Comparison of ENCODE assay signal across 8 mouse cellular contexts in the genomic region with DNA sequence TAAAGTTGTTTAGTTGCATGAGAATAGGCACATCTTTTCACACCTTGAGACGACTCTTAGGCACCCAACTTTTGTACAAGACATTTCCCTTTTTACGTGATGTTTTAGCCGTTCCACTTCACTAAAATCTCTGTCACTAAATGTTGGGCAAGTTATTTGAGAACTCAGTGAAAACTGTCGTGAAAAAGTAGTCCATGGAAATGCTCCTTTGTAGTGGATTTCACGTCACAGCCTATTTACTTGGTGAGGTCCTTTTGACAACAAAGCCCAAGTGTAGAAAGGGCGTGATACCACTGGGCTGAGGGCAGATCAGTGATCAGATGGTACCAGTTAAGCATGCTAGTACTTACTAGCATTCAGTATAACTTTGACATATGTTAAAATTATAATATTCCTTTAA. TPM values are rescaled to one million over a fixed set of nuclear protein-coding genes. Genes with fewer than 3 reads are reported as not detected.
DNase-seq lines count a peak whose midpoint lies in the region; ATAC-seq and TF ChIP-seq lines count a peak whose summit lies in the region.

No protein-coding gene starts in this region.

- no peak for TF ChIP-seq POLR2A in lung, adult 2 months (IDR thresholded peaks at IDR 0.05; ENCODE audit: borderline replicate concordance, extremely low read depth, low read depth, low read length)

- no peaks in the 10 kb centered on the region for H3K27me3 ChIP-seq in embryonic facial prominence, embryonic 13.5 days
- H3K27me3 ChIP-seq in intestine, postnatal 0 days (replicated peaks; ENCODE audit: control insufficient read depth, insufficient read depth, low read length), result no peaks in the 10 kb centered on the region

- no peak for TF ChIP-seq CTCF in lung, adult 2 months (IDR thresholded peaks at IDR 0.05; ENCODE audit: insufficient read depth, low read length)
- TF ChIP-seq CTCF in intestine, postnatal 0 days (IDR thresholded peaks at IDR 0.05; ENCODE audit: low read depth), result no peak

- DNase-seq in lung, adult 2 months, result no peak
- no peak for DNase-seq in lung, postnatal 25 days (ENCODE audit: low spot score)
- DNase-seq in retina, embryonic 14.5 days (ENCODE audit: low spot score), result peak; percentile 32
- DNase-seq in right cerebral cortex, postnatal 25 days, result no peak
- DNase-seq in cerebellum, adult 11-12 months, result no peak
- DNase-seq in thymus, postnatal 25 days, result no peak

- 14% methylated on average over 6 of the region's 6 CpGs for WGBS in lung, adult 2 months
- WGBS in embryonic facial prominence, embryonic 13.5 days, result 4% methylated on average over 6 of the region's 6 CpGs
- WGBS in intestine, postnatal 0 days, result 22% methylated on average over 6 of the region's 6 CpGs

- H3K36me3 ChIP-seq in embryonic facial prominence, embryonic 13.5 days, result no peaks in the 10 kb centered on the region
- H3K36me3 ChIP-seq in intestine, postnatal 0 days (ENCODE audit: control insufficient read depth, insufficient read depth), result no peaks in the 10 kb centered on the region

- H3K9ac ChIP-seq in embryonic facial prominence, embryonic 13.5 days, result peak overlapping the region; percentile 95
- peak overlapping the region; percentile 89 for H3K9ac ChIP-seq in intestine, postnatal 0 days (ENCODE audit: low read depth, low read length)

- no peaks in the 10 kb centered on the region for H3K4me1 ChIP-seq in lung, adult 2 months (ENCODE audit: control insufficient read depth, insufficient read depth, low read length)
- peaks cover 23% of the 10 kb centered on the region for H3K4me1 ChIP-seq in embryonic facial prominence, embryonic 13.5 days
- no peaks in the 10 kb centered on the region for H3K4me1 ChIP-seq in intestine, postnatal 0 days (replicated peaks; ENCODE audit: control insufficient read depth, insufficient read depth, low read length)

- no peaks in the 10 kb centered on the region for H3K9me3 ChIP-seq in embryonic facial prominence, embryonic 13.5 days
- no peaks in the 10 kb centered on the region for H3K9me3 ChIP-seq in intestine, postnatal 0 days (ENCODE audit: control insufficient read depth)

- peak overlapping the region; percentile 98; the same call in 1 of the 2 replicates for H3K27ac ChIP-seq in embryonic facial prominence, embryonic 13.5 days
- no peak overlapping the region for H3K27ac ChIP-seq in intestine, postnatal 0 days (ENCODE audit: low read depth, low read length)

- peak overlapping the region; percentile 94 for H3K4me3 ChIP-seq in lung, adult 2 months (replicated peaks; ENCODE audit: extremely low read depth, low read depth, low read length)
- peak overlapping the region; percentile 90 for H3K4me3 ChIP-seq in embryonic facial prominence, embryonic 13.5 days
- peak overlapping the region; percentile 82 for H3K4me3 ChIP-seq in intestine, postnatal 0 days (ENCODE audit: low read depth, low read length)

- no peak for ATAC-seq in embryonic facial prominence, embryonic 13.5 days (ENCODE audit: insufficient number of reproducible peaks, insufficient read depth, low FRiP score, low TSS enrichment, low read depth)
- ATAC-seq in intestine, postnatal 0 days, result no peak

- peak overlapping the region; percentile 77 for H3K4me2 ChIP-seq in embryonic facial prominence, embryonic 13.5 days
- peak overlapping the region; percentile 95 for H3K4me2 ChIP-seq in intestine, postnatal 0 days (replicated peaks; ENCODE audit: low read depth)

RNA-seq across cellular contexts. Expression of a gene that starts 1.2 kb away (rescaled TPM):
- 8.8 and 11.8 TPM in 2 replicates for polyA plus RNA-seq in lung, adult 2 months (2012; rRNA removed)
- polyA plus RNA-seq in embryonic facial prominence, embryonic 13.5 days (2015; fragmentation: Nextera tagmentation; extraction: Ambion mirVana), result 81.2 and 89.7 TPM in 2 replicates
- 7.1 and 7.9 TPM in 2 replicates for polyA plus RNA-seq in intestine, postnatal 0 days (2015; fragmentation: Nextera tagmentation; extraction: Ambion mirVana)
